Mouse (Mus musculus): ENCODE measurements around the gene Gm45808. TPM values are rescaled to one million over a fixed set of nuclear protein-coding genes. Genes with fewer than 3 reads are reported as not detected.
A peak's percentile ranks its signal among the peaks of the same experiment; 100 is the strongest.

The Gm45808 gene
- total and polyA plus RNA-seq, 2 experiments from 2014 or later, result 1.6 TPM; not detected in 1

- no peaks in the 10 kb centered on the region for H3K27me3 ChIP-seq (ENCODE audit: insufficient read depth, low read length)
- H3K9me3 ChIP-seq (ENCODE audit: low read length), result no peaks in the 10 kb centered on the region
- H3K9ac ChIP-seq (replicated peaks; ENCODE audit: low read length, poor library complexity, severe bottlenecking), result no peak overlapping the region
- 92% methylated on average over 22 of the region's 22 CpGs for WGBS
- TF ChIP-seq CTCF (IDR thresholded peaks at IDR 0.05), result no peak
- ATAC-seq (ENCODE audit: low FRiP score) (no peak), DNase-seq (ENCODE audit: low spot score) (no peak)
- no peaks in the 10 kb centered on the region for H3K4me1 ChIP-seq (ENCODE audit: insufficient read depth, low read length)
- H3K4me2 ChIP-seq (ENCODE audit: low read depth, low read length, poor library complexity, severe bottlenecking), result no peak overlapping the region
- no peak overlapping the region for H3K27ac ChIP-seq (ENCODE audit: low read depth, low read length)
- H3K4me3 ChIP-seq (ENCODE audit: low read depth, low read length), result no peak overlapping the region
- H3K36me3 ChIP-seq (ENCODE audit: insufficient read depth, low read length), result peaks cover 32% of the 10 kb centered on the region
These were observed 42.8 kb downstream of the Gm45808 start for GRCm38 (mm10) chr7:45443526-45444420.

GRCm38 (mm10) chr7:45437521-45438276 is 48.9 kb downstream of the Gm45808 start, which contains the start of gene Ruvbl2:
TSS of gene Ruvbl2 (minus strand) at chr7:45438096.
- Histone ChIP-seq H3K9ac (replicated peaks; ENCODE audit: low read length, poor library complexity, severe bottlenecking) (0 out of 2 replicates have a peak within 1 kb of the TSS, but pooled peaks have one; percentile 19), H3K4me2 (ENCODE audit: low read depth, low read length, poor library complexity, severe bottlenecking) (peak within 1 kb of the TSS; percentile 21), H3K36me3 (ENCODE audit: insufficient read depth, low read length) (peaks cover 10% of the 10 kb centered on the region), H3K4me1 (ENCODE audit: insufficient read depth, low read length) (peaks cover 15% of the 10 kb centered on the region; the same call in 1 of the 2 replicates), H3K27ac (ENCODE audit: low read depth, low read length) (no peak within 1 kb of the TSS), H3K4me3 (ENCODE audit: low read depth, low read length) (no peak within 1 kb of the TSS), H3K27me3 (ENCODE audit: insufficient read depth, low read length) (no peaks in the 10 kb centered on the region), H3K9me3 (ENCODE audit: low read length) (no peaks in the 10 kb centered on the region)
- DNase-seq (ENCODE audit: low spot score) (no peak), ATAC-seq (ENCODE audit: low FRiP score) (no peak)
- 25% methylated on average over 19 of the region's 19 CpGs for WGBS
- peak; percentile 22; the same call in 1 of the 2 replicates for TF ChIP-seq CTCF (IDR thresholded peaks at IDR 0.05)

GRCm38 (mm10) chr7:45437046-45437445 is 49.6 kb downstream of the Gm45808 start:
- no peak overlapping the region for H3K4me2 ChIP-seq (ENCODE audit: low read depth, low read length, poor library complexity, severe bottlenecking)
- no peak for TF ChIP-seq CTCF (IDR thresholded peaks at IDR 0.05)
- DNase-seq (ENCODE audit: low spot score), result no peak
- 0 out of 2 replicates have a peak overlapping the region, but pooled peaks have one; percentile 19 for H3K9ac ChIP-seq (replicated peaks; ENCODE audit: low read length, poor library complexity, severe bottlenecking)
- ATAC-seq (ENCODE audit: low FRiP score), result no peak
- H3K4me1 ChIP-seq (ENCODE audit: insufficient read depth, low read length), result peaks cover 15% of the 10 kb centered on the region; the same call in 1 of the 2 replicates
- H3K4me3 ChIP-seq (ENCODE audit: low read depth, low read length), result no peak overlapping the region
- H3K27ac ChIP-seq (ENCODE audit: low read depth, low read length), result no peak overlapping the region
- H3K36me3 ChIP-seq (ENCODE audit: insufficient read depth, low read length), result peaks cover 11% of the 10 kb centered on the region; the same call in 1 of the 2 replicates
- no peaks in the 10 kb centered on the region for H3K27me3 ChIP-seq (ENCODE audit: insufficient read depth, low read length)
- no peaks in the 10 kb centered on the region for H3K9me3 ChIP-seq (ENCODE audit: low read length)
- 24% methylated on average over 6 of the region's 6 CpGs for WGBS

- no peak for DNase-seq (ENCODE audit: low spot score)
- no peak overlapping the region for H3K27ac ChIP-seq (ENCODE audit: low read depth, low read length)
- 0 out of 2 replicates have a peak overlapping the region, but pooled peaks have one; percentile 19 for H3K9ac ChIP-seq (replicated peaks; ENCODE audit: low read length, poor library complexity, severe bottlenecking)
- H3K9me3 ChIP-seq (ENCODE audit: low read length), result no peaks in the 10 kb centered on the region
- H3K4me3 ChIP-seq (ENCODE audit: low read depth, low read length), result no peak overlapping the region
- H3K36me3 ChIP-seq (ENCODE audit: insufficient read depth, low read length), result peaks cover 15% of the 10 kb centered on the region; the same call in 1 of the 2 replicates
- H3K4me2 ChIP-seq (ENCODE audit: low read depth, low read length, poor library complexity, severe bottlenecking), result no peak overlapping the region
- no peaks in the 10 kb centered on the region for H3K27me3 ChIP-seq (ENCODE audit: insufficient read depth, low read length)
- ATAC-seq (ENCODE audit: low FRiP score), result no peak
- 97% methylated on average over 5 of the region's 5 CpGs for whole genome bisulfite sequencing
- peaks cover 15% of the 10 kb centered on the region; the same call in 1 of the 2 replicates for H3K4me1 ChIP-seq (ENCODE audit: insufficient read depth, low read length)
- no peak for TF ChIP-seq CTCF (IDR thresholded peaks at IDR 0.05)
These were observed 50.2 kb downstream of the Gm45808 start for GRCm38 (mm10) chr7:45436444-45436843.

- no peak for TF ChIP-seq CTCF (IDR thresholded peaks at IDR 0.05)
- 2% methylated on average over 16 of the region's 16 CpGs for WGBS
- Histone ChIP-seq H3K36me3 (ENCODE audit: insufficient read depth, low read length) (peaks cover 18% of the 10 kb centered on the region), H3K4me1 (ENCODE audit: insufficient read depth, low read length) (peaks cover 15% of the 10 kb centered on the region; the same call in 1 of the 2 replicates), H3K27ac (ENCODE audit: low read depth, low read length) (peak overlapping the region; percentile 55), H3K4me3 (ENCODE audit: low read depth, low read length) (peak overlapping the region; percentile 67), H3K4me2 (ENCODE audit: low read depth, low read length, poor library complexity, severe bottlenecking) (peak overlapping the region; percentile 88), H3K27me3 (ENCODE audit: insufficient read depth, low read length) (no peaks in the 10 kb centered on the region), H3K9ac (replicated peaks; ENCODE audit: low read length, poor library complexity, severe bottlenecking) (peak overlapping the region; percentile 50), H3K9me3 (ENCODE audit: low read length) (no peaks in the 10 kb centered on the region)
- ATAC-seq (ENCODE audit: low FRiP score), result no peak
- DNase-seq (ENCODE audit: low spot score), result peak; percentile 31
These were observed 51.6 kb downstream of the Gm45808 start for GRCm38 (mm10) chr7:45435038-45435437.

All from midbrain, postnatal 0 days (tissue).